Mouse (Mus musculus) limb, embryonic 14.5 days (tissue): ENCODE results near the gene Garnl3. TPM values are rescaled to one million over a fixed set of nuclear protein-coding genes. Genes with fewer than 3 reads are reported as not detected.
A peak's percentile ranks its signal among the peaks of the same experiment; 100 is the strongest.

ENCODE experiments used
- ATAC-seq: fragments of 200-750 bp; cut with Nextera tagmentation; 2 replicates; pipeline ENCODE4 v1.8.0; 2017; ENCODE audit warnings: low read depth, moderate number of reproducible peaks, moderate TSS enrichment; ENCODE audit not compliant: low FRiP score
- DNase-seq: peaks from one replicate; pipeline ENCODE4 v3.0.0-alpha.2; 2015; ENCODE audit warnings: low spot score
- H3K27ac ChIP-seq: fragments of 300-500 bp; sonication (generic); replicated peaks from 2 replicates; pipeline ENCODE4 v1.5.1; 2014; ENCODE audit warnings: low read depth, mild to moderate bottlenecking, low read length, moderate library complexity, mixed read lengths
- H3K27me3 ChIP-seq: fragments of 300-500 bp; sonication (generic); 2 replicates; pipeline ENCODE4 v1.6.1; 2014; ENCODE audit warnings: low read length, mixed read lengths; ENCODE audit not compliant: control insufficient read depth, insufficient read depth
- H3K36me3 ChIP-seq: fragments of 300-500 bp; sonication (generic); 2 replicates; pipeline ENCODE4 v1.6.1; 2014; ENCODE audit warnings: mild to moderate bottlenecking, low read length, moderate library complexity, mixed read lengths; ENCODE audit not compliant: control insufficient read depth, insufficient read depth
- H3K4me1 ChIP-seq: fragments of 300-500 bp; sonication (generic); 2 replicates; pipeline ENCODE4 v1.6.1; 2014; ENCODE audit warnings: antibody characterized with exemption, low read length, mixed read lengths; ENCODE audit not compliant: control insufficient read depth, insufficient read depth
- H3K4me2 ChIP-seq: fragments of 300-500 bp; sonication (generic); replicated peaks from 2 replicates; pipeline ENCODE4 v1.6.1; 2014; ENCODE audit warnings: low read depth, mild to moderate bottlenecking, low read length, moderate library complexity; ENCODE audit not compliant: severe bottlenecking
- H3K4me3 ChIP-seq: fragments of 300-500 bp; sonication (generic); replicated peaks from 2 replicates; pipeline ENCODE4 v1.5.1; 2014; ENCODE audit warnings: low read length
- H3K9ac ChIP-seq: fragments of 300-500 bp; sonication (generic); 2 replicates; pipeline ENCODE4 v1.6.1; 2014; ENCODE audit warnings: mild to moderate bottlenecking, low read depth, low read length, moderate library complexity; ENCODE audit not compliant: severe bottlenecking
- H3K9me3 ChIP-seq: fragments of 300-500 bp; sonication (generic); 2 replicates; pipeline ENCODE4 v1.6.1; 2016; ENCODE audit warnings: low read length; ENCODE audit not compliant: control insufficient read depth
- POLR2A ChIP-seq: fragments of 200-500 bp; IDR thresholded peaks from 2 replicates; pipeline ENCODE4 v1.8.0; 2012; ENCODE audit warnings: inconsistent platforms, mild to moderate bottlenecking, moderate library complexity, borderline replicate concordance; ENCODE audit not compliant: insufficient read depth, insufficient read length; ENCODE audit errors: extremely low read depth
- WGBS: fragments of 180-500 bp; shearing (Covaris S2); extraction: QIAGEN DNeasy Blood & Tissue Kit; methylation state at CpG from one replicate; pipeline ENCODE4 v1.1.7; 2014; 5-methylcytosine and 5-hydroxymethylcytosine counted together
- polyA plus RNA-seq, 2 experiments: library from polyadenylated mRNA; depleted of rRNA in 1 of 2; stranded (reverse) in 1 of 2; unstranded in 1 of 2; fragments of >200 nt; fragmentation: Nextera tagmentation in 1 of 2; extraction: Ambion mirVana in 1 of 2; gene quantifications; 2 replicates each; pipeline versions ENCODE4 v1.2.1 to v1.2.3; 2012 to 2014

Gene Garnl3
- polyA plus RNA-seq, 2 experiments, result 9.6 to 10.1 TPM

DNA sequence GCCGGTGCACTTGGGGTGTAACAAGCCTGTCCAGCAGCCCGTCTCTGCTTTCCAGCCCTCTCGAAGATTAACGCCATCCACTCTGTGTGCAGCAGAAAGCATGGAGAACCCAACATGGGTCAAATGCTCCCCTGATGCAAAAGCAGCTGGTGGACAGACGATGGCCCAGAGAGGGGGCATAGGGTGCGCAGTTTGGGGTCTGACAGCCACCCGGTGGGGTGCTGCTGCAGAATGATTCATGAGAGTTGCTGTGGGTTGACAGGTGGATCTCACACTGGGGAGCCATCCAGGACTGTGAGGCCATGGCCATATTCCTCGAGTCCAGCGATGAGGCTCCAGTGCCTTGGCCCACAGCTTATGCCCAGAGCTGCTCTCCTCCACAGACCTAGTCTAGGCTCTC, 5.8 kb upstream of the Garnl3 start:
- WGBS, result 81% methylated on average over 9 of the region's 9 CpGs
- no peak for DNase-seq

DNA sequence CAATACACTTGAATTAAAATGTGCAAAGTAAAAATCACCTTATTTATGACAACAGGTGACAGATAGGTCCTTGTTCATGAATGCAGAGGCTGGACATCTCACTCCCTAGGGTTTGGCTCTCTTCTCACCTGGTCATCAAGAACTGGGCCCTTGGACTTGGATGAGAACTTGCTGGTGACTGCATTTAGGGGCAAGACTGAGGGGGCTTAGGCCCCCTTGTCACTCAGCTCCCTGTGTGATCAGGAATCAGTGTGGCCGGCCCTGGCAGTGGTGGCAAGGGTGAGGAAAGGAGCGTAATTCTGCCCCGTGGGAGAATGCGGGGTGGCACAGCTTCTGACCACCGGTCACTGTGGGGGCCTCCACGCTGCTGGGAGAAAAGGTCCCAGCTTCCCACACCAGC, 4.9 kb upstream of the Garnl3 start:
- WGBS, result 84% methylated on average over 6 of the region's 6 CpGs
- no peaks in the 10 kb centered on the region for H3K36me3 ChIP-seq
- no peak for TF ChIP-seq POLR2A
- no peak overlapping the region for H3K27ac ChIP-seq
- DNase-seq (no peak), ATAC-seq (no peak)
- H3K9me3 ChIP-seq, result no peaks in the 10 kb centered on the region
- H3K4me1 ChIP-seq, result no peaks in the 10 kb centered on the region
- no peak overlapping the region for H3K4me3 ChIP-seq
- no peak overlapping the region for H3K9ac ChIP-seq
- no peak overlapping the region for H3K4me2 ChIP-seq
- H3K27me3 ChIP-seq, result peaks cover 22% of the 10 kb centered on the region

More for the DNA sequence above, 5.8 kb upstream of the Garnl3 start:
- Histone ChIP-seq H3K4me1 (no peaks in the 10 kb centered on the region), H3K36me3 (no peaks in the 10 kb centered on the region), H3K27me3 (peaks cover 13% of the 10 kb centered on the region), H3K9ac (no peak overlapping the region), H3K4me2 (no peak overlapping the region), H3K27ac (no peak overlapping the region), H3K9me3 (no peaks in the 10 kb centered on the region), H3K4me3 (no peak overlapping the region)
- TF ChIP-seq POLR2A, result no peak
- no peak for ATAC-seq

DNA sequence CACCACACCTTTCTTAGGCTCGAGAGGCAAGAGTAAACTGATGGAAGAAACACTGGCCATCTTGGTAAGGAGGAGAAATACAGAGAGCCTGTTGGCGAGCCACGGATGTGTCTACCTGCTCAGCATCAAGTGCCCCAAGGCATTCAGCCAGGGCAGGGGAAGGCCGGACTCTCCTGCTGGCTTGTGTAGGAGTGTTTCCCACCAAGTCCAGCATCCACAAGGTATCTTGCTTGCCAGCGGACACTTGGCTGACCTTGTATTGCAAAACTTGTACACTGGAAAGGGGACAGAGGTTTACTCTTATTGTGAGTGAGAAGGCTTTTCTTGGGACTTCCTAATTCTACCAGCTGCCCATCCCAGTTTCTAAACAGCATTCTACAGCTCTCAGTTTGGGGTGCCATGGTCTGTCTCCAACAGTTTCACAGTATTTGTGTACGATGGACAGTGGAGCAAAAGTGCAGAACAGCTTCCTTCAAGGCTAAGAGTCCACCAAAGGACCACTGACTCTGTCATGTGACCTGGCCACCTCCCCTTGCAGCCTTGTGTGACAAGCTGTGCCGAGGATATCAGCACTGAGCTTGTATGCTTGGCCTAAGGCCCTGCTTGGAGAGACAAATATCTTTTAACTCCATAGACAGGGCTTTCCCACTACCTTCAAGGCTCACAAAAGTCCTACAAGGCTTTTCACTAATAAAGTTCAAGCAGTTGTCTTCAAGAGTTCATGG, 3.5 kb upstream of the Garnl3 start:
- H3K4me2 ChIP-seq, result no peak overlapping the region
- H3K9ac ChIP-seq, result no peak overlapping the region
- no peaks in the 10 kb centered on the region for H3K36me3 ChIP-seq
- no peak overlapping the region for H3K4me3 ChIP-seq
- H3K9me3 ChIP-seq, result no peaks in the 10 kb centered on the region
- no peak for TF ChIP-seq POLR2A
- WGBS, result 77% methylated on average over 7 of the region's 7 CpGs
- no peak overlapping the region for H3K27ac ChIP-seq
- peaks cover under 1% of the 10 kb centered on the region; the same call in 1 of the 2 replicates for H3K4me1 ChIP-seq
- peaks cover 23% of the 10 kb centered on the region for H3K27me3 ChIP-seq
- ATAC-seq, result no peak
- no peak for DNase-seq

DNA sequence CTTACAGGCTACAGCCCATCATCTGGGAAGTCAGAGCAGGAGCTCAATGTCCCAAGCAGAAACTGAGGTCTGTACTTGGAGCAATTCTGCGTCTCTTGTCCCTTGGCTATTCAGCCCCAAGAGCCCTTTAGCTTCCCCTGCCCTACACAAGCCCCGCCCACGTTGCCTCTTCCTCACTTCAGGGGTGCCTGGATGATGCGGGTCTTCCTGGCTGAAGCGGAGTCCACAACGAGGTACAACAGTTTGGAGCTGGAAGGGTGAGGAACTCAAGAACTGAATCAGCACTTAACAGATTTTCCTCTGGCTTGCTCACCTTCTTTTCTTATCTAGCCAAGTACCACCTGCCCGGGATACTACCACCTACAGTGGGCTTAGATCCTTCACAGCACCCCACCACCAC, 852 bp upstream of the Garnl3 start:
- no peak for ATAC-seq

DNA sequence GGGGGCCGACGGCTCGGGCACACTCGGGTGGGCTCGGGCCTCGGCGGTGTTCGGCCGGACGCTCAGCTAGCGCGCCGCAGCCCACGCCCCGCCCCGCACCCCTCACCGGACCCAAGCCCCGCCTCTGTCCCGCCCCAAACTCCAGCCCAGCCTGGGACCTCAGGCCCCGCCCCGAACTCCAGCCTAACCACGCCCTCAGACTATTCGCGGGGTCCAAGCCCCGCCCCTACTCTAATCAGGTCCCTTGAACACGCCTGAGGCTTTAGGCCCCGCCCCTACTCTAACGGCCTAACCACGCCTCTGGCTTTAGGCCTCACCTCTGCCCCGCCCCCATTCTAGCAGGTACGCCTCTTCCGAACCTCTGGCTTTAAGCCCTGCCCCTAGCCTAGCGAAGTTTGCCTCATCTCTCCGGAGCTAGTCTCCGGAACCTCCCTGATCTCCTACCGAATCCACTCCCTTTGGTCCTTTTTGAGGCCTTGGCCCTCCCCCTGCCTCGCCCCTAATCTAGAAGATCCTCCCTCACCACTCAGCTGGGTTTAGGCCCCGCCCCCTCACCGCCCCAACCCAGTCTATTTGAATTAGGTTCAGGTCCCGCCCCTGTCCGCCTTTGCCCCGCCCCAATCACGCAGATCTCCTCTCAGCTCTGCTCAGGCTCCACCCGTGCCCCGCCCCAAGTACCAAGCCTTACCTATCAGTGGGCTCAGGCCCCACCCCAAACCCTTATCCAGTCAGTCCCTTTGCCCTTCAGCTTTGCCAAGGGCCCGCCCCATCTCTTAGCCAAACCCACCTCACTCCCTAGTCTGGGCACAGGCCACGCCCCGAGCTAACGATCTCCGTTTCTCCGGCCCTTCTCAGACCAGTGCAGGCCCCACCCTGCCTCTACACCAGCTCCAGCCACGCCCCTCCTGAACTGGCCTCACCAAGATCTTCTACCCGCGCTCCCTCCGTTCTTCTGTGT, 649 bp downstream of the Garnl3 start:
- Histone ChIP-seq H3K27ac (no peak overlapping the region), H3K27me3 (peaks cover 23% of the 10 kb centered on the region), H3K36me3 (no peaks in the 10 kb centered on the region), H3K9ac (peak overlapping the region; percentile 67), H3K9me3 (no peaks in the 10 kb centered on the region), H3K4me2 (peak overlapping the region; percentile 100), H3K4me3 (peak overlapping the region; percentile 80), H3K4me1 (peaks cover 9% of the 10 kb centered on the region)
- ATAC-seq (peak; percentile 87), DNase-seq (peak; percentile 96)
- 1% methylated on average over 49 of the region's 55 CpGs for WGBS
- no peak for TF ChIP-seq POLR2A

More for the DNA sequence above, 852 bp upstream of the Garnl3 start:
- Histone ChIP-seq H3K4me1 (peaks cover 9% of the 10 kb centered on the region), H3K27ac (no peak overlapping the region), H3K9ac (no peak overlapping the region), H3K4me3 (no peak overlapping the region), H3K36me3 (no peaks in the 10 kb centered on the region), H3K9me3 (no peaks in the 10 kb centered on the region), H3K4me2 (no peak overlapping the region), H3K27me3 (peaks cover 23% of the 10 kb centered on the region)
- no peak for DNase-seq
- TF ChIP-seq POLR2A, result no peak
- WGBS, result 8% methylated on average over 7 of the region's 7 CpGs
